Mouse (Mus musculus): ENCODE results near the gene Slc27a2.
"Not testable (repeated sequence)": the region's sequence is repeated elsewhere in the genome, so short reads cannot be mapped to it uniquely, and the experiment has no call there.

The Slc27a2 gene

DNA sequence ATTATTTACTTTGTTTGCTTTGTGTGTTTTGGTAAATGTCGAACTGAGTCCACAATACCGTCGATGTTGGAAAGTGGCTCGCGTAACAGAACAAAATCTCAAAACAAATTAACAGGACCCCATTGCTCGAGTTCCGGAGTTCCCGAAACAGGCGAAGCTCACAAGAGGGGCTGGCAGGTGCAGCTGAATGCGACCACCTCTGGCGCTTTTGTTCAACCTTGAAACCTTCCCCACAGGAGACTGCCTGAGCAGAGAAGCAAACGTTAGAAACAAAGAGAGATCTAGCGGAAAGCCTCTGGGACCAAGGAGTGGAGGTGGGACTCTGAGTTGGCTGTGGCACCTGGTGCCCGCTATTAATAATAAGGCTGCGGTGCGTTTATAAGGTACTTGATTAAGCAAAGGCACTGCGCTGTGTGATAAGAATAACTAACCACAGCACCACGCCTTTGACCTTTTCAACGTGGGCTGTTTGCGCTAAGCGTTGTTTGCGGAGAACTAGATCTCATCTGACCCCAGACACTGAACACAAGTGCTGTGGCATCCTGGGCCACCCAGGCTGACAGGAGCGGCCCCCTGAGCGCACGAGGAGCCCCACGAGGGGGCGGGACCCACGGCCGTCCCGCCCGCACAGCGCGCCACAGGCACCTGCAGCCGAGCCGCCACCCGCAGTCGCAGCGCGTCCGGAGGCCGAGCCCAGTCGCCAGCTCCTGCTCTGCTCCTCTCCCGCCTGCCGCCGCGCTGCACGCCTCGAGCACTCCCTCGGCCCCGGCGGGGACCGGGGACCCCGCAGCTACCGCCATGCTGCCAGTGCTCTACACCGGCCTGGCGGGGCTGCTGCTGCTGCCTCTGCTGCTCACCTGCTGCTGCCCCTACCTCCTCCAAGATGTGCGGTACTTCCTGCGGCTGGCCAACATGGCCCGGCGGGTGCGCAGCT lies at the start of gene Slc27a2:
Gene Slc27a2, plus strand, starts transcription at position 51 of the 934 bp plus-strand sequence.
- DNase-seq (ENCODE audit: low spot score in 2 of 2), result peak; percentile 20 to 55

DNA sequence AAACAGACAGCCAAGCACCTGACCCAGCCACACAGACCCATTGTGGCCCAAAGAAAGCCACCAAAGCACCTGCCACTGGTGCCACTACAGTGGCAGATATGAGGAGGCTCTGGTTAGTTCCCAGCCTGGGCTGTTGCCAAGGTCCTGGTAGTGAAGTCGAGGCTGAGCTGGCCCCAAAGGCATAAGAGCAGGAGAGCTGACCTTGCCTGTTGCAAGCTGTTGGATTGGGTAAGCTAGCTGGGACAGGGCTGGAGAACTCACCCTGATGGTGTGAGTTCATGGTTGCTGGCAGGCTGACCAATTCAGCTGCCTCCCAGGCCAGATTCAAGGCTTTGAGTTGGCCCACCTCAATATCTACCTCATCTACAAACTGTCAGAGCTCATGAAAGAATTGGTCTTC lies 47.1 kb upstream of the Slc27a2 start:
- no peak for DNase-seq (ENCODE audit: low spot score in 2 of 2)

DNA sequence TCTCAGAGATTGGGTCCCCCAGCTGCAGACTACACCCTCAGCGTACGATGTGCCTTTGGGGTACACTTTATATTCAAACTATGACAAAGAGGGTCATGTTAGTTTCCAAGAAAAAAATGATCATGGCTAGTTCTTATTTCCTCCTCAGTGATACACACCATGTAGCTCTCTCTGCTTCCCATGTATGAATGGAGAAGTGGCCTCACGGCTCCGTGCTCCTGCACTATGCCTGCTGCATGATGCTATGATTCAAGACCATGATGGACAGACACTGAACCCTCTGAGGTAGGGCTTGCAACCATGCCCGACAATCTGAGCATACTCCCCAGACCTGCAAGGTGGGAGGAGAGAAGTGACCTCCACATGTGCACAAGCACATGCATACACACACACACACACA lies 44.7 kb upstream of the Slc27a2 start:
- DNase-seq (ENCODE audit: low spot score in 2 of 2), result no peak

DNA sequence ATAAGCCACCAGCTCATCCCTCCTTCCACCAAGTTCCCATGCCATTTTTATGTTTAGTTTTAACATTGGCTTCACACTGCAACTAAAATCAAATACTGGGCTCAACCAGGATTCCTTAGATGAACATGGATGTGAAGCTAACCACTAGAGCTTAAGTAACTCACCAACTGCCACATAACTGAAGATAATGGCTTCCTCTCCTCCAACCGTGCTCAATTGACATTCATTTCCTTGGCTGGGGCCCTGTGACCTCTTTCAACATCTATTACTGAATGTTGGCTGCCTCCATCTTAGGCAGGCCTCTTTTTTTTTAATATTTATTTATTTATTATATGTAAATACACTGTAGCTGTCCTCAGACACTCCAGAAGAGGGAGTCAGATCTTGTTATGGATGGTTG lies 44.0 kb upstream of the Slc27a2 start:
- DNase-seq (ENCODE audit: low spot score in 2 of 2), result no peak

DNA sequence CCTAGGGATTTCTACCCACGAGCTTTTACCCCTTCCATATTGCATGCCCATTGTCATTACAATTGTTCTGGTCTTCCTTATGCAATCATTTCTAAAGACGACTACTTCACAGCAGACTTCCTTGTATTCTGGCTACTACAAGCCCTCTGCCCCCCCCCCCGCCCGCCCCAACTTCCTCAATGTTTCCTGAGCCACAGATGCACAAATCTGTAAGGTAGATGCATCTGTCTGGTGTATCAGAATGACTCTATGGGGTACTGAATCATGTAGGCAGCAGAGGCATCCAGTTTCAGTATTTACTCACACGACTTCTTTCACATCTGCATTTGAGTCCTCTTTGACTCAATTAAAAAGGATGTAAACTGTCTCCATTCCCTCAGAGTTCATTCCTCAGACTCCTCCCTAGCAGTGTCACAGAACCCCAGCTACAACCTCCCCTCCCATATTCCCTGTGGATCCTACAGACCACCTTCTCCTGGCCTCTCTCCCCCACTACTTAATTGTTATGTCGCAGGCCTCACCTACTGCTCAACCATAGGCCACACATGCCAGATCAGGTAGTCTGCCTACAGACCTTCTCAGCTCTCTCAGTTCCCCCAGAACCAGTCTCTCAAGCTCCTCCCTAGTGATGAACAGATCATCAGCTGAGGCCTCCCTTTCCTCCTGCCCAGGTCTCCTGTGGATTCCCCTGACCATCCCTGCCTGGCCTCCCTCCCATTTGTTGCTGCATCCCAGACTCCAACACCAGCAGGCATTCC lies 37.0 kb upstream of the Slc27a2 start:
- no peak for DNase-seq (ENCODE audit: low spot score in 2 of 2)

DNA sequence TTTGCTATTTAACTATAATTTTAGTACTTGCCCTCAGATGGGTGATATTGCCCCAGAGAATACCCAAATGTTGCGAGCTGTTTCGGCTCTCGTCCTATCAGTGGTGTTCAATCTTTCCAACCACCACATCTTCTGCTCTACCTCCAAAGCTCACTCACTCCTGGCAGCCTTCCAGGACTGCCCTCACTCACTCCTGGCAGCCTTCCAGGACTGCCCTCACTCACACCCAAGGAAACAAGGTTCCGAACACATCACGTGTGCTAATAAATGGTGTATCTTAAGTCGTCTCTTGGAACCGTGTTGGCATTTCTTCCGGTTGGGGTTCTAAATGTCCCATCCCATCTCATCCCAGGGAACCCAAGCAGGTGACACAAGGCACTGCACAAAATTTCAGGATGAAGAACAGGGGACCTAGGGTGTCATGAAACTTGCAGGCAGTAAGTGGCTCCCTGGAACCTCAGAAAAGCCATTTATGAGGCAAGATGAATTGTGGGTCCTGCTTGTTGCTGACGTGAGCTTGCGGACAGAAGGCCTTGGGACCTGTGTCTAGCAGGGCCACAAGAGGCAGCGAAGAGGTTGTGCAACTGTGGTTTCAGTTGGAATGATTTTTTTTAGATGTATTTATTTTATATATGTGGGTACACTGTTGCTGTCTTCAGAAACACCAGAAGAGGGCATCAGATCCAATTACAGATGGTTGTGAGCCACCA lies 32.2 kb upstream of the Slc27a2 start:
- DNase-seq (ENCODE audit: low spot score in 2 of 2), result no peak

DNA sequence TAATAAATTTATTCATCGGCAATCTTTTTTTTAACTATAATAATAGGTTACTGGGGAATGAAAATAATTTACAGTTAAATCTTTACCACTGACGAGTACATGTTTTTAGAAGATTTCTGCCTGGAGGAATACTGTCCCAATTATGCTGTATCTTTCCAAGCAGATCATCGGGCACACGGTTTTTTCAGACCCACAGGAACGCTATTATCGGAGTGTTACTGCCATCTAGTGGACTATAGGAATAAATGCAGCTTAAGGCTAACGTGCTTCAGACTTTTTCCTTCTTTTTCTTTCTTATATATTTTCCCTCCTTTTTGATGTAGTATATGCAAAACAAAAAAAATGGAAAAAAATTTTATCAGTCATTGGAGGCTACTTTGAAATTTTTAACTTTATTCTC lies 31.4 kb upstream of the Slc27a2 start:
- no peak for DNase-seq (ENCODE audit: low spot score in 2 of 2)

DNA sequence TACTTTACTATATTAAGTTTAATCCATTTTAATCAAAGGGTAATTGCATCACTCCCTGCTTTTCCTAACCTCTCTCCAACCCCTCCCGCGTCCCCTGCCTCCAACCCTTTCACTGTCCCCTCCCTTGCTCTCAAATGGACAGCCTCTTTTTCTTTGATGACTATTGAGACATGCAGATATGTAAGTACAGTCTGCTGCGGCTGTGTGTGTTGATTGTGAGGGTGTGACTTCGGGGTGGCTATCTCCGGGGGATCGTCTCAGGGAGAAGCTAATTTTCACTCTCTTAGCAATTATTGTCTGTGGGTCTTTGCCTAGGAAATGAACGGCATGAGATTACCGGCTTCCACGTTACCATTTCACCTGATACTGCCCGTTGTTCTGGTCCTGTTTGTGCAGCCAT lies 30.7 kb upstream of the Slc27a2 start:
- no peak for DNase-seq (ENCODE audit: low spot score in 2 of 2)

DNA sequence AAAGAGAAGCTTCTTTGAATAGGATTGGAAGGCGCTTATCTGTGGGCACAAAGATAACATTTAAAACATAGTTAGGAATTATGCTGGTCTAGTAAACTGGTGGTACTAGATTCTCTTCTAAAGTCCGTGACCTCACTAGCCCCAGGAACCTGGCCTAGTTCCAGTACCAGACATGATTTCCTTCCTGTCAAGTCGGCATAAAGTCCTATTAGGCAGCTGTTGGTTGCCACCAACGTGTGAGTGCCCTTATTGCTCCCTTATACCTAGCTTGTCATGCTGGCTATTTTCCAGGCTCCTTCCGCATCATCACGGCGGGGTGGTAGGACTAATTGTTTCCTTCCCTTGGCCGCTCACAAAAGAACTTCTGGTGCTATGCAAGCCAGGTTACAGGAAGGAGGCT lies 30.2 kb upstream of the Slc27a2 start:
- DNase-seq (ENCODE audit: low spot score in 2 of 2), result no peak

DNA sequence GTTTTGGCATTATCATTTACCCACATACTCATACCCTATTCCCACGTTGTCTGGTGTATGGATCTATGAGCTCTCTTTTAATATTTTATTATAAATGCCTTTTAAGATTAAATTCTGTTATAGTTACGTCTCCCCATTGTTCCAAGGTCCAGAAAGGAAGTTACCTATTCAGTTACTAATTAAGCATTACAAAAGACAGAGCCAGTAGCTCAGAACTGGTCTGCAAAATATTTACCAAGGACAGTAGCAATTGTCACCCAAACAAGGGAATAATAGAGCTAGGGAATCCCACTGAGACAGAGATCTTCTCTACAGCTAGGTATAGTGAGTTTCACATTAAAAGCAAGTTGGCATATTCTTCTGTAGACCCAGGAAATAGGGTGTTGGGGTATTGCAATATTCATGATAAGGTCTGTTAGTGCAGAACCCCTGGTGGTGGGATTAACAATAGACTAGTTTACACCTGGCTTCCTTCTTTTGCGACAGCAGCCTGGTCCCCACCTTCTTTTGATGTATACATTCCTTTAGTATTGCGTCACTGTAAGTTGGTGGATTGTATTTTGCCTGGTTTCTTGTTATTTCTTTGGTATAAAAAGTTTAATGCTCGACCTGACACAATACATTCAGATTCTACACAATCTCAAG lies 29.0 kb upstream of the Slc27a2 start:
- DNase-seq (ENCODE audit: low spot score in 2 of 2), result not testable (repeated sequence)

DNA sequence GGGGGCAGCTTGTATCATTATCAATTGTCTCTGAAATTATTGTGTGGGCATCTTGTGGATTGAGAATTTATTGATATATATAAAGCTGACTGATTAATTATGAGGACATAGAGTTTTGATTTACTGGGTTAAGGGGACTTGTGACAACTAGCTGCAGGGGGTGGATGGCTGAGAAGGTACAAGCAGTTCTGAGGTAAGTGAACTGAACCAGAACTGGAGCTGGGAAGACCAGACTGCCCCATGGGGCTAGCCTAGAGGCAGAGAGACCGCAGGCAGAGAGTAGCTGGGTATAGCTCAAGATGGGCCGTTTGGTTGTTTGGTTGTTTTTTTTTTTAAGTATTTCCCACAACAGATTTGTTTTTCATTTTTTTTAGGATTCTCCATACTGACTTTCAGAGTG lies 27.9 kb upstream of the Slc27a2 start:
- no peak for DNase-seq (ENCODE audit: low spot score in 2 of 2)

DNA sequence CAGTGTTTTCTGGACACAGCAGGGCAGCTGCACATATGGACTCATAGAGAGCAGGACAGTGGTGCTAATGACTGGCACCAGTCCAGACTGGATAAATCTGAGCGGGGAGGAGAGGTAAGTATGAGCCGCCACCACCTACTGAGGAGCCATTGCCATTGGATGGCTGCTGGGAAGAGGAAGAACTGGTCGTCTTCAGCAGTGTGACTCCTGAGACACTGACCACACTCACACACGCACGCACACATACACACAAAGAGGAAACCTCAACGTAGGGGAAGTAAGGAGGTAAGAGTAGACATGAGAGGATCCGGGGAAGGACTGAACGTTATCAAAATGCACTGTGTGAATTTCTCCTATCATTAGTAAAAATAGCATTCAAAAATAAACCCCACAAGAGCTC lies 24.7 kb upstream of the Slc27a2 start:
- DNase-seq (ENCODE audit: low spot score in 2 of 2), result no peak

DNA sequence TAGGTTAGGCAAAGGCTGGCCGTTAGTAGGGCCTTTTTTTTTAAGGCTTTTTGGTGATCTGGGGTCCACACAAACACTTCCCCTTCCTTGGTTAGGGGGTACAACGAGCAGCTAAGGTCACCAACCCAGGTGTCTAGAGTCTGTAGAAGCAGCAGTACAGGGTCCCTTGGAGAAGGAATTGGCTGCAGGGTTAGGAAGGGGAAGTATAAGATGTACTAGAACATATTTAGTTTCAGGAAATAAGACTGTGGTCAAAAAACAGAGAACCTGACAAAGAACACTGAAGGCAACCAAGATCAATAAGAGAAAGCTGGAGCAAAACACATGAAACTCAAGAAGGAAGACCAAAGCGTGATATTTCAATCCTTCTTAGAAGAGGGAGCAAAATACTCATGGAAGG lies 21.6 kb upstream of the Slc27a2 start:
- no peak for DNase-seq (ENCODE audit: low spot score in 2 of 2)

DNA sequence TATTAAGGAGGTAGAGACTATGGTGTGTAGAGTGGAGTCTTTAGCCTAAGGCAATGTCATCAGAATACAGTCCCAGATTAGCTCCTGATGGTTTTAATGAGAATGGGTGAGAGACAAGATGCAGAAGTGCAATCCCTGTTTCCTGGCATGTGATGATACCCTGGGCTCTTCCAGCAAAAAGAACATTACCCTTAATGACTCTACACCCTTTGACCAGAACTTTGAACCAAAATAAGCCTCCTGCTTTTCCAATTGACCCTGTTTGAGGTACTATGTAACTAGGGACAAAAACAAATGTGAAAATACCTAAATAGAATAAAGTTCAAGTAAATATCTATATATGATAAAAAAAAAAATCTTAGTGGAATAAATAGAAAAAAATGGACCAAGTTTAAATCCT lies 14.6 kb upstream of the Slc27a2 start:
- DNase-seq (ENCODE audit: low spot score in 2 of 2), result no peak

DNA sequence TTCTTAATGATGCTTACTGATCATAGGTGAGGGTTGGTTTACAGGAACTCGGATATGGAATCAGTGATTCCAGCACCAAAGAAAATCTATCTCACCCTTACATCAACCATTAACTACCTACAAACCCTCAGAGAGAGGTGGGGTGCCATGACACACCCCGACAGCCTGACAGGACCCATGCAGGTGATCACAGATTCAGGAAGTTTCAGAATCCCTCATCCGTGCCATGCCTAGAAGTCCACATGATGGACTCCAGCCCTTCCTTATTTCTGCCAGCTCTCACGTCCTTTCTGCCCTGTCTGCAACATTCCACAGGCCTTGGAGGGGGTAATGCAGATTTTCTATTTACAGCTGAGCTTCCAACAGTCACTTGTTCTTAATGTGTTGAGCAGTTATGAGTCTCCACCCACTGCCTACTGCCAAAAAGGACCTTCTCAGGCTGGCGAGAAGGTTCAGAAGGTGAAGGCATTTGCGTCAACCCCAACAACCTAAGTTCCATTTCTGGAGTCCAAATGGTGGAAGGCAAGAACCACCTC lies 11.7 kb upstream of the Slc27a2 start:
- no peak for DNase-seq (ENCODE audit: low spot score in 2 of 2)

DNA sequence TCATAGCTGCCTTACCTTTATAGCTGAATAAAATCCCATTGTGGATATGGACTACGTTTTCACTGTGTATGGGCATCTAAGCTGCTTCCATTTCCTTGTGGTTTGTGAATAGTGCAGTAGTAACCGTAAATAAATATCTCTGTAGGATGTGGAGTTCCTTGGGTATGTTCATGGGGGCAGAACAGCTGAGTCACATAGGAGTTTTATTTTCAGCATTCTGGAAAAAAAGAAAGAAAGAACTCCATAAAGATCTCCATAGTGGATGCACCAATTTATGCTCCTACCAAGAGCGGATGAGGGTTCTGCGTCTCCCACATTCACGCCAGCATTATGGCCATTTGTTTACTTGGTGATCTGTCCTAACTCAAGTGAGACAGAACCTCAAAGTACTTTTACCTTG lies 10.0 kb upstream of the Slc27a2 start:
- DNase-seq (ENCODE audit: low spot score in 2 of 2), result no peak

DNA sequence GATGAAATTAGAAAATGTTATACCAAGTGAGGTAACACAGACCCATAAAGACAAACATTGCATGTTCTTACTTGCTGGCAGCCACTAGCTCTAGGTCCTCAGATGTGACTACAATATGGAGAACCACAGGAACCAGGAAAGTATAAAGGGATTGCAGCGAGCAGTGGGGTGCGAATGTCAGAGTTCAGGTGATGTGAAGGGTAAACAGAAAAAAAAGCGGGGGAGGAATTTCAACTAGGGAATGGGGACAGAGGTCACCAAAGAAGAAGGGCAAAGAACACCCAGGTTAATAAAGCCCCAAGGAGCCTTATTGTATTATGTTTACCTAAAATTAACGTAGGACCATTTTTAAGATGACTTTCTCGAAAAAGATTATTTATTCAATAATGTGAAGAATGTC lies 6.9 kb upstream of the Slc27a2 start:
- no peak for DNase-seq (ENCODE audit: low spot score in 2 of 2)

DNA sequence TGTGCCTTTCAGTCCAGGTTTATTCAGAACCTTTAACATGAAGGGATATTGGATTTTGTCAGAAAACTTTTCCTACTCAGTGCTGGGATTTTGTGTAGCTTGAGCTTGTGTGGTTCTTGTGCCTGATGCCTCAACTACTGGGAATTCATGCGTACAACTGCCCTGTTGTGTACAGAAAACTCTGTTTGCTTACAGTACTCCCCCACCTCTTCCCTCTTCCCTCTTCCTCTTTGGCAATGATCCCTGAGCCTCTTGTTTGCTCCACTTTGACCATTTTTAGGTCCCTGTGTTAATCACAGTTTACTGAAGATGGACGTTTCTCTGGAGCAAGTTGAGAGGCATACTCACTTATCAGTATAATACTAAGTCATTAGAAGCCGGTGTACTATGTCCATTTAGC lies 5.8 kb upstream of the Slc27a2 start:
- no peak for DNase-seq (ENCODE audit: low spot score in 2 of 2)

DNA sequence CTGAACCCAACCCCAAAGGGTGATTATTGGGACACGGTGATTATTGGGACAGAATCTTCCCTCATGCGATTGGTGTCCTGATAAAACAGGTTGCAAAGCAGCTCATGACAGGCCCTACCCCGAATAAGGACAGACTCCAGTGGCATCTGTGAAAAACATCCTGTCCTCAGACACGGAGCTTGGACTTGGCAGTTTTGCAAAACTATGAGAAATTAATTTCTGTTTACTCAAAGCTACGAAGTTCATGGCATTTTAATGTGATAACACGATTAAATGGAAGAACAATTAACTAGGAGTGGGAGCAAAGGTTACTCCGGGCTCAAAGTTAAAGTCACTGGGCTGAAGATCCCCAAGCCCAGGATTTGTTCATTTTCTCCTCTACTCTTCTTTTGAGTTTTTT lies 2.5 kb upstream of the Slc27a2 start:
- DNase-seq (ENCODE audit: low spot score in 2 of 2), result no peak

DNA sequence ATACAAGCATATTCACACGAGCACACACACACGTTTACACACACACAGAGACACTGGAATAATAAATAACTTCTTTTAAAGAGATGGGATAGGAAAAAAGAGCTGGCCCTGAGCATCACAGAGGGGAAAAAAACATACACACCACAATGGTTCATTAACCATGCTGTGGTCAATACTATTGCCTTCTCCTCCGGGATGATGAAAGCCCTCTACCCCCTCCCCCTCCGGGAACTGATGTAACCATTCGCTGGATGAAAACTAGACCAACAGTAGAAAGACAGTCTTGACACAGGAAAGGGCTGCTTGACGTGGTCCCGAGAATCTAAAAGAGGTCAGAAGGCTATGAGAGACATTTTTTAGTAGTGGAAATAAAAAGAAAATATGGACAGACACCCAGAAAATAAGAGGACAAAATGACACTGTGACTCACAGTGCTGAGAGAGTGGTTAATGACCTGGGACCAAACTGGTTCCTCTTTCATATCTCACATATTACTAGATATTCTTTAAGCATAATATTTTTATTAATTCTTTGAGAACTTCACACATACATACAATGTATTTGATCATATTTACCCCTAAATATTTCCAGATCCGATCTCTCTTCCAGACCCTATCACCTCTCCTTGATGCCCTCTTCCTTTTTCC lies 840 bp upstream of the Slc27a2 start:
- DNase-seq (ENCODE audit: low spot score in 2 of 2), result no peak

DNA sequence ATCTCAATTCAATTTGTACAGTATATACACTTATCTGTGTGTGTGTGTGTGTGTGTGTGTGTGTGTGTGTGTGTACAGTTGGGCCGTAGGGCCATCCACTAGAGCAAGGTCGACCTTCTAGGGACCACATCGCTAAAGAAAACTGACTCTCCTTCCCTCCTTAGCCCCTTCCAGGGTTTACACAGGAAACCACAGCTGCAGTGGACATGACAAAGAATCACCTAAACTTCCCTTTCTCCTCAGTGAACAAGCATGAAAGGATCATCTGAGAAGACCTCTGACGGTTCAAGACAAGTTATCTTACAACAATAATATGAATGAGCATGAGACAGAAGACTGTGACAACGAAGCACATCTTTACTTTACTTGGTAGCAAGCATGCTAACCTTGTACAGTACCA lies 311 bp upstream of the Slc27a2 start:
- DNase-seq (ENCODE audit: low spot score in 2 of 2), result no peak
